Mouse (Mus musculus): ENCODE data around the gene Cct7.

DNA sequence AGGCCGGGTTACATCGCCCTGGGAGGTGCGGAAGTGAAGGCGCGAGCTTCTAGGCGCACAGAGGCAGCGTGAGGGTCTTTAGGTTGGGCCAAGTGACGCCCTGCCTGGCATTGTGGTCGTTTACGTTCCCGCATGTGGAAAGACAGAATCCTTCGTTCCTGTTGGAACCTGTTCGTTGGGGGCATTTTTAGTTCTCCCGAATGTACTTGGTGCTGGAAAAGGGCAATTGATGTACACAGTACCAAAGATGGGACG lies 1.0 kb downstream of the Cct7 start:
- TF ChIP-seq CTCF (conservative IDR thresholded peaks at IDR 0.05; ENCODE audit: insufficient read depth, insufficient read length, low read depth, low read length) = no peak
- TF ChIP-seq POLR2A (IDR thresholded peaks at IDR 0.05; ENCODE audit: low read depth, low read length) = no peak

Data from kidney, adult 2 months (tissue).